Mouse (Mus musculus): ENCODE data around the gene Prh1. TPM values are rescaled to one million over a fixed set of nuclear protein-coding genes. Genes with fewer than 3 reads are reported as not detected.

The Prh1 gene
- not detected in 2 replicates for polyA plus RNA-seq (2012; rRNA removed; ENCODE audit: low replicate concordance)

DNA sequence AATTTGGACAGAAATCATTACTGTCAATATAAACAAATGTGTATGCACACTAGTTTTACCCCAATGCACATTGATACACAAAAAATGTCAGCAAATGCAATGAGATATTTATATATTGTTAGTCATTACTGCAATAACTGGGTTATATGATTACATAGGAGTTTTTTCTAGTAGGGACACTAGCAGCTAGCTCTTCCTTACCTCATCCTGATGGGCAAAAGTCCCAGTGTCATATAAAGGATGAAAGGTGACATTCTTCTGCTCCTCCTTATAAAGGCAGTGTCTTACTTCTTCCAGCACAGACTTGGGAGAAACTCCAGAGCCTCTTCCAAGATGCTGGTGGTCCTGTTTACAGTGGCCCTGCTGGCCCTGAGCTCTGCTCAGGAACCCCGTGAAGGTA is at the start of gene Prh1:
Gene Prh1, plus strand, starts transcription at position 301 of the 400 bp plus-strand sequence.

GRCm38 (mm10) chr6:132595613-132596012 is 26.0 kb downstream of the Prh1 start, which contains the start of gene Prp2:
Gene Prp2, plus strand, starts transcription at chr6:132595913.

Other genes starting within 250 kb of the Prh1 start
- not detected in 2 replicates for gene Gm8882, start 205.7 kb upstream of the Prh1 start, polyA plus RNA-seq (2012; rRNA removed; ENCODE audit: low replicate concordance)
- gene Prp2, start 26.1 kb downstream of the Prh1 start, polyA plus RNA-seq (2012; rRNA removed; ENCODE audit: low replicate concordance), result not detected in 2 replicates
- gene A630073D07Rik, start 81.7 kb downstream of the Prh1 start, polyA plus RNA-seq (2012; rRNA removed; ENCODE audit: low replicate concordance), result not detected in 2 replicates
- not detected in 2 replicates for gene Tas2r120, start 87.1 kb downstream of the Prh1 start, polyA plus RNA-seq (2012; rRNA removed; ENCODE audit: low replicate concordance)
- not detected in 2 replicates for gene Tas2r121, start 131.2 kb downstream of the Prh1 start, polyA plus RNA-seq (2012; rRNA removed; ENCODE audit: low replicate concordance)
- not detected in 2 replicates for gene Tas2r122, start 142.1 kb downstream of the Prh1 start, polyA plus RNA-seq (2012; rRNA removed; ENCODE audit: low replicate concordance)
- gene Tas2r115, start 168.2 kb downstream of the Prh1 start, polyA plus RNA-seq (2012; rRNA removed; ENCODE audit: low replicate concordance), result not detected in 2 replicates
- gene Tas2r124, start 184.9 kb downstream of the Prh1 start, polyA plus RNA-seq (2012; rRNA removed; ENCODE audit: low replicate concordance), result not detected in 2 replicates
- not detected in 2 replicates for gene Tas2r102, start 192.3 kb downstream of the Prh1 start, polyA plus RNA-seq (2012; rRNA removed; ENCODE audit: low replicate concordance)
- gene Tas2r136, start 208.4 kb downstream of the Prh1 start, polyA plus RNA-seq (2012; rRNA removed; ENCODE audit: low replicate concordance), result not detected in 2 replicates
- gene Tas2r117, start 233.0 kb downstream of the Prh1 start, polyA plus RNA-seq (2012; rRNA removed; ENCODE audit: low replicate concordance), result not detected in 2 replicates

Measured in duodenum, adult 2 months (tissue).